Mouse (Mus musculus): ENCODE results near the gene Fam166a. TPM values are rescaled to one million over a fixed set of nuclear protein-coding genes. Genes with fewer than 3 reads are reported as not detected.
A peak's percentile ranks its signal among the peaks of the same experiment; 100 is the strongest.

Gene Fam166a
- polyA plus RNA-seq, 1 experiment from 2014 or later, result 0.70 TPM

GRCm38 (mm10) chr2:25228431-25228889 is 9.9 kb downstream of the Fam166a start:
- 2% methylated on average over 7 of the region's 7 CpGs for WGBS
- Histone ChIP-seq H3K9me3 (no peaks in the 10 kb centered on the region), H3K4me2 (peak overlapping the region; percentile 38), H3K4me1 (replicated peaks) (peaks cover 18% of the 10 kb centered on the region), H3K9ac (no peak overlapping the region), H3K36me3 (no peaks in the 10 kb centered on the region), H3K27ac (replicated peaks) (peak overlapping the region; percentile 68), H3K4me3 (peak overlapping the region; percentile 20; the same call in 1 of the 2 replicates), H3K27me3 (no peaks in the 10 kb centered on the region)
- no peak for ATAC-seq (ENCODE audit: low FRiP score, low read depth)

- Histone ChIP-seq H3K9ac (no peak overlapping the region), H3K36me3 (no peaks in the 10 kb centered on the region), H3K4me1 (replicated peaks) (peaks cover 13% of the 10 kb centered on the region), H3K4me2 (peak overlapping the region; percentile 38), H3K27me3 (no peaks in the 10 kb centered on the region), H3K27ac (replicated peaks) (0 out of 2 replicates have a peak overlapping the region, but pooled peaks have one; percentile 68), H3K4me3 (no peak overlapping the region), H3K9me3 (no peaks in the 10 kb centered on the region)
- 67% methylated on average over 6 of the region's 6 CpGs for WGBS
- no peak for ATAC-seq (ENCODE audit: low FRiP score, low read depth)
Observed at GRCm38 (mm10) chr2:25228995-25229530, 10.5 kb downstream of the Fam166a start.

- 88% methylated on average over 5 of the region's 5 CpGs for WGBS
- Histone ChIP-seq H3K9me3 (no peaks in the 10 kb centered on the region), H3K9ac (no peak overlapping the region), H3K27me3 (no peaks in the 10 kb centered on the region), H3K4me3 (no peak overlapping the region), H3K36me3 (no peaks in the 10 kb centered on the region), H3K4me2 (no peak overlapping the region), H3K27ac (replicated peaks) (no peak overlapping the region), H3K4me1 (replicated peaks) (peaks cover 13% of the 10 kb centered on the region)
- no peak for ATAC-seq (ENCODE audit: low FRiP score, low read depth)
Observed at GRCm38 (mm10) chr2:25229582-25229981, 11.0 kb downstream of the Fam166a start.

GRCm38 (mm10) chr2:25230581-25230980 is 12.0 kb downstream of the Fam166a start:
- no peak overlapping the region for H3K4me2 ChIP-seq
- H3K27me3 ChIP-seq, result no peaks in the 10 kb centered on the region
- H3K9ac ChIP-seq, result no peak overlapping the region
- H3K27ac ChIP-seq (replicated peaks), result no peak overlapping the region
- no peak for ATAC-seq (ENCODE audit: low FRiP score, low read depth)
- peaks cover 10% of the 10 kb centered on the region for H3K4me1 ChIP-seq (replicated peaks)
- H3K9me3 ChIP-seq, result no peaks in the 10 kb centered on the region
- H3K4me3 ChIP-seq, result no peak overlapping the region
- WGBS, result 89% methylated on average over 7 of the region's 7 CpGs
- H3K36me3 ChIP-seq, result no peaks in the 10 kb centered on the region

GRCm38 (mm10) chr2:25231038-25231437 is 12.5 kb downstream of the Fam166a start:
- no peak for ATAC-seq (ENCODE audit: low FRiP score, low read depth)
- Histone ChIP-seq H3K4me2 (no peak overlapping the region), H3K4me1 (replicated peaks) (peaks cover 7% of the 10 kb centered on the region; the same call in 1 of the 2 replicates), H3K27ac (replicated peaks) (no peak overlapping the region), H3K9me3 (no peaks in the 10 kb centered on the region), H3K27me3 (no peaks in the 10 kb centered on the region), H3K36me3 (no peaks in the 10 kb centered on the region), H3K4me3 (no peak overlapping the region), H3K9ac (no peak overlapping the region)
- 57% methylated on average over 12 of the region's 12 CpGs for WGBS

- no peak for ATAC-seq (ENCODE audit: low FRiP score, low read depth)
- WGBS, result 79% methylated on average over 4 of the region's 4 CpGs
- Histone ChIP-seq H3K4me2 (no peak overlapping the region), H3K9me3 (no peaks in the 10 kb centered on the region), H3K4me3 (no peak overlapping the region), H3K36me3 (no peaks in the 10 kb centered on the region), H3K27ac (replicated peaks) (no peak overlapping the region), H3K27me3 (peaks cover 4% of the 10 kb centered on the region; the same call in 1 of the 2 replicates), H3K9ac (no peak overlapping the region), H3K4me1 (replicated peaks) (peaks cover 6% of the 10 kb centered on the region; the same call in 1 of the 2 replicates)
Observed at GRCm38 (mm10) chr2:25233421-25233820, 14.9 kb downstream of the Fam166a start.

- Histone ChIP-seq H3K9me3 (no peaks in the 10 kb centered on the region), H3K36me3 (no peaks in the 10 kb centered on the region), H3K9ac (no peak within 1 kb of the TSS), H3K27me3 (peaks cover 4% of the 10 kb centered on the region; the same call in 1 of the 2 replicates), H3K4me3 (no peak within 1 kb of the TSS), H3K4me2 (no peak within 1 kb of the TSS), H3K27ac (replicated peaks) (no peak within 1 kb of the TSS), H3K4me1 (replicated peaks) (no peaks in the 10 kb centered on the region)
- no peak for ATAC-seq (ENCODE audit: low FRiP score, low read depth)
- 99% methylated on average over 3 of the region's 3 CpGs for WGBS
Observed at GRCm38 (mm10) chr2:25234050-25234449, 15.5 kb downstream of the Fam166a start, which contains the start of gene Slc34a3. Gene Slc34a3 (minus strand): TSS chr2:25234364.

- no peaks in the 10 kb centered on the region for H3K4me1 ChIP-seq (replicated peaks)
- no peak overlapping the region for H3K9ac ChIP-seq
- no peak for ATAC-seq (ENCODE audit: low FRiP score, low read depth)
- H3K4me2 ChIP-seq, result no peak overlapping the region
- no peaks in the 10 kb centered on the region for H3K36me3 ChIP-seq
- H3K27ac ChIP-seq (replicated peaks), result no peak overlapping the region
- H3K4me3 ChIP-seq, result no peak overlapping the region
- peaks cover 4% of the 10 kb centered on the region; the same call in 1 of the 2 replicates for H3K27me3 ChIP-seq
- WGBS, result 73% methylated on average over 5 of the region's 5 CpGs
- H3K9me3 ChIP-seq, result no peaks in the 10 kb centered on the region
Observed at GRCm38 (mm10) chr2:25234551-25235220, 16.1 kb downstream of the Fam166a start.

GRCm38 (mm10) chr2:25236614-25237013 is 18.1 kb downstream of the Fam166a start, which contains the start of gene Rnf224:
Gene Rnf224 (minus strand): TSS chr2:25236787.
- no peak within 1 kb of the TSS for H3K4me2 ChIP-seq
- H3K36me3 ChIP-seq, result no peaks in the 10 kb centered on the region
- H3K4me1 ChIP-seq (replicated peaks), result peaks cover 15% of the 10 kb centered on the region
- no peak within 1 kb of the TSS for H3K27ac ChIP-seq (replicated peaks)
- peaks cover 4% of the 10 kb centered on the region; the same call in 1 of the 2 replicates for H3K27me3 ChIP-seq
- 36% methylated on average over 8 of the region's 8 CpGs for WGBS
- H3K9me3 ChIP-seq, result no peaks in the 10 kb centered on the region
- H3K9ac ChIP-seq, result no peak within 1 kb of the TSS
- no peak for ATAC-seq (ENCODE audit: low FRiP score, low read depth)
- H3K4me3 ChIP-seq, result no peak within 1 kb of the TSS

GRCm38 (mm10) chr2:25237522-25237921 is 19.0 kb downstream of the Fam166a start:
- WGBS, result 74% methylated on average over 4 of the region's 4 CpGs
- Histone ChIP-seq H3K36me3 (no peaks in the 10 kb centered on the region), H3K4me1 (replicated peaks) (peaks cover 17% of the 10 kb centered on the region), H3K9me3 (no peaks in the 10 kb centered on the region), H3K27me3 (peaks cover 4% of the 10 kb centered on the region; the same call in 1 of the 2 replicates), H3K4me3 (no peak overlapping the region), H3K4me2 (no peak overlapping the region), H3K27ac (replicated peaks) (no peak overlapping the region), H3K9ac (no peak overlapping the region)
- ATAC-seq (ENCODE audit: low FRiP score, low read depth), result no peak

- no peak overlapping the region for H3K4me3 ChIP-seq
- H3K27ac ChIP-seq (replicated peaks), result no peak overlapping the region
- no peak overlapping the region for H3K4me2 ChIP-seq
- no peak overlapping the region for H3K9ac ChIP-seq
- ATAC-seq (ENCODE audit: low FRiP score, low read depth), result no peak
- peaks cover 23% of the 10 kb centered on the region for H3K4me1 ChIP-seq (replicated peaks)
- H3K9me3 ChIP-seq, result no peaks in the 10 kb centered on the region
- H3K36me3 ChIP-seq, result no peaks in the 10 kb centered on the region
- peaks cover 4% of the 10 kb centered on the region; the same call in 1 of the 2 replicates for H3K27me3 ChIP-seq
Observed at GRCm38 (mm10) chr2:25238106-25238505, 19.6 kb downstream of the Fam166a start.

GRCm38 (mm10) chr2:25239766-25240165 is 21.2 kb downstream of the Fam166a start:
- Histone ChIP-seq H3K4me3 (no peak overlapping the region), H3K36me3 (no peaks in the 10 kb centered on the region), H3K4me2 (no peak overlapping the region), H3K27ac (replicated peaks) (no peak overlapping the region), H3K27me3 (peaks cover 4% of the 10 kb centered on the region; the same call in 1 of the 2 replicates), H3K9me3 (no peaks in the 10 kb centered on the region), H3K9ac (no peak overlapping the region), H3K4me1 (replicated peaks) (peaks cover 37% of the 10 kb centered on the region)
- ATAC-seq (ENCODE audit: low FRiP score, low read depth), result no peak
- WGBS, result 88% methylated on average over 3 of the region's 3 CpGs
